Mouse (Mus musculus) cerebellum, adult 2 months (tissue): ENCODE measurements around the gene Nrg3.

Experiments used
- CTCF ChIP-seq: fragments of 200-500 bp; IDR thresholded peaks from 2 replicates; pipeline ENCODE4 v1.5.1; 2011; ENCODE audit warnings: low read depth, mild to moderate bottlenecking, control low read depth, low read length, moderate library complexity, borderline replicate concordance; ENCODE audit not compliant: insufficient read depth
- POLR2A ChIP-seq: fragments of 200-500 bp; IDR thresholded peaks from 2 replicates; pipeline ENCODE4 v1.6.1; 2011; ENCODE audit warnings: low read length, control low read depth, borderline replicate concordance; ENCODE audit not compliant: insufficient read depth

GRCm38 (mm10) chr14:39049021-39049420 lies 423.9 kb downstream of the Nrg3 start:
- no peak for TF ChIP-seq CTCF
- TF ChIP-seq POLR2A: no peak
